Mouse (Mus musculus) c-Kit-positive CD71-negative TER-119-negative erythroid progenitor cells, embryonic 14.5 days (primary cell): ENCODE measurements around the gene Olfr281.
"Not testable (repeated sequence)": the region's sequence is repeated elsewhere in the genome, so short reads cannot be mapped to it uniquely, and the experiment has no call there.

Source experiments
- DNase-seq: peaks from one replicate; pipeline ENCODE4 v3.0.0-alpha.2; 2013; ENCODE audit warnings: low read depth

Gene Olfr281

DNA sequence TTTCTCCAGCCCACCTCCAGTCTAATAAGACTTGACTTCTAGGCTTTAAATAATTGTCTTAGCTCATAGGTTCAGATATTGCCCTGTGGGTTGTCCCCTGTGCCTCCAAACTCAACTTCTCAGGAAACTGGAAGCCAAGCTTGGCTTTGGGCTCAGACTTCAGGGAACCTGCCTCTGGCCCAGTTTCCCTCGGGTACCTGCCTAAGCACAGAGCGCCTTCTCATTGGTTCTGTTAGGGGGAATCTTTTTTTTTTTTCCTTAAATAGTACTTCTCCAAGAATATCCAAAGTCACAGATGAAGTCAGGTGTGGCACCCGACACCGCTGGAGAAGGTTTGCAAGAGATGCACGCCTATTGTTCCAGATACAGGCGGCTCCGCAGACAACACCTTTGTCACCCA lies at the start of gene Olfr281:
TSS of gene Olfr281 (plus strand) at position 301 of the 400 bp plus-strand sequence.
- DNase-seq = no peak

DNA sequence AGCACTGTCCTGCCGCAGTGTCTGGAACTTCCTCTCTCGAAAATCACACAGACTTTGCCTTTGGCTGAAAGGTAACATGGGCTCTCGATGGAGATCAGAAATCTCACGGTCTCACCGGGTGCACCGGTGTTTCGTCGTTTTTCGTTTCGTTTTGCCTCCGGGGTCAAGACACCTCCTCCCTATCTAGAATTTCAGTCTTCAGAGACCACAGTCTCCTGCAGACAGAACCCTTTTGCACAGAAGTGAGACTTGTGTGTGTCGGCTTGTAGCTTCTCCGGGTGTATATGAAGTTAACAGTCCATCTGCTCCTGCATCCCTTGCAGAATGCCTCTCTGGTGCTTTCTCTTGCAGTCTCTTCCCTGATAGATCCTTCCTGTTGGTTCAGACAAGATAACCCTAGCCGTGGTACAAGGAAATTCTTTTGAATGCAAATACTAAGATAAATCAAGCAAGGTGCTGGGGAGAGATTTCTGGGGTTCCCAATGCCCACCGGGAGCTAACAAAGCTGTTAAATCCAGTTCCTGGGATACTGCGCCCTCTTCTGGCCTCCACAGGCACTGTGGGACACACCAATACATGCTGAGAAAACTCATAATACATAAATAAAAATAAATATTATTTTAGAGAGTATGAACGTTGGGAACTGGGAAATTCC lies 43.9 kb upstream of the Olfr281 start:
- DNase-seq = no peak

DNA sequence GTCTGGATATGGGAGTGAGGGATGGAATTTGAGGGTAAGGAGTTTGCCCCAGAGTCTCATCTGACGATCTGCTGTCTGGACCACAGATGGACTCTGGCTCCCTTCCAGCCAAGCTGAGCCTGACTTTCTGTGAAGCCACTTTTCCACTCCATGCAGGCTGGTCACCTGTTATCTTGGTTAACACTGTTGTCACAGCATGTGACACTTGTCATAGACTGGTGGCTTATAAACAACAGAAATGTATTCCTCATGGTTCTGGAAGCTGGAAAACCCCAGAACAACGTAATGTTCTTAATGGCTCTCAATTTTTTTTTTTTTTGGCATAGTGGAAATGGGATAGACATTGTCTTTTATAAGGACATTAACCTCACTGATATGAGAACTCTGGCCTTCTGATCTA lies 42.8 kb upstream of the Olfr281 start:
- DNase-seq = no peak

DNA sequence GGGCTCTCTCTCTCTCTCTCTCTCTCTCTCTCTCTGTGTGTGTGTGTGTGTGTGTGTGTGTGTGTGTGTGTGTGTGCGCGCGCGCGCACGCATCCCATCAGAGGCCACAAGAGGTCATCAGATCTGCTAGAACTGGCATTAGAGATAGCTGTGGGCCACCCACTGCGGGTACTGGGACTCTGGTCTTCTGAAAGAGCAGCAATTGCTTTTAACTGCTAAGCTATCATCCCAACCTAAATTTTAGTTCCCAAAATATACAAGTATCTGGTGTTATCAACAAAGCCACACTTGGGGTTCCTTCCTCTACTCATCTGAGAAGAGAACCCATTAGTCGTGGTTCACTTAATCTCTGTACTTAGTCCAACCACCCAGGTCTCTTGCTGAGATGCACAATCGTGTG lies 42.1 kb upstream of the Olfr281 start:
- no peak for DNase-seq

DNA sequence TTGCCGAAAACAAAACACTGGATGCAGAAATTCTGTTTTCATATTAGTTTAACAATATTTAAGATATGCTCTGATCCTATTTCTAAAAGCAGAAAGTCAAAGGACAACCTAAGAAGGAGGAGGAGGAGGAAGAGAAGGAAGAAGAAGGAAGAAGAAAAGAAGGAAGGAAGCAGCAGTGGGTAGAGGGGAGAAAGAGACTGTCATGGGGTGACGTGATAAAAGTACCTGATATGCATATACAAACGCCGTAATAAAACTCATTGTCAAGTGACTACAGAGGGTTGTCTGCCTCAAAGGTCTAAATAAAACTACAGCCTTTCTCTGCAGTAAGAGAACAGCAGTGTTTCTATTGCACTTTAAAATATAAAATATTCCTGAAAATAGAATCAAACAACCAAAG lies 36.4 kb upstream of the Olfr281 start:
- no peak for DNase-seq

DNA sequence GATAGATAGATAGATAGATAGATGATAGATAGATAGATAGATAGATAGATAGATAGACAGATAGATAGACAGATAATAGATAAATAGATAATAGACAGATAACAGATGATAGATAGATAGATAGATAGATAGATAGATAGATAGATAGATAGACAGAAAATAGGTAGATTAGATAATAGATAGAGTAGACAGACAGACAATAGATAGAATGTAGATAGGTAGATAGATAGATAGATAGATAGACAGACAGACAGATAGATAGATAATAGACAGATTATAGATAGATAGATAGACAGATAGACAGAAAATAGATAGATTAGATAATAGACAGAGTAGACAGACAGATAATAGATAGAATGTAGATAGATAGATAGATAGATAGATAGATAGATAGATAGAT lies 35.6 kb upstream of the Olfr281 start:
- DNase-seq = not testable (repeated sequence)

DNA sequence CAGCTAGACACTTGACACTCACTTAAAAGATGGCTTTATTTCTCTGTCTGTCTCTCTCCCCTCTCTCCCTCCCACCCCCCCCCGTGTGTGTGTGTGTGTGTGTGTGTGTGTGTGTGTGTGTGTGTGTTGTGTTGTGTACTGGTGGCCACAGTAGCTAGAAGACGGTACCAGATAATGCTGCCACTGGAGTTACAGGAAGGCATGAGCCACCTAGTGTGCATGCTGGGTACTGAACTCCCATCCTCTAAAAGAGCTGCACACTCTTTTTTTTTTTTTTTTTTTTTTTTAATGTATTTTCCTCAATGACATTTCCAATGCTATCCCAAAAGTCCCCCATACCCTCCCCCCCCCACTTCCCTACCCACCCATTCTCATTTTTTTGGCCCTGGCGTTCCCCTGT lies 35.1 kb upstream of the Olfr281 start:
- peak; percentile 12 for DNase-seq

DNA sequence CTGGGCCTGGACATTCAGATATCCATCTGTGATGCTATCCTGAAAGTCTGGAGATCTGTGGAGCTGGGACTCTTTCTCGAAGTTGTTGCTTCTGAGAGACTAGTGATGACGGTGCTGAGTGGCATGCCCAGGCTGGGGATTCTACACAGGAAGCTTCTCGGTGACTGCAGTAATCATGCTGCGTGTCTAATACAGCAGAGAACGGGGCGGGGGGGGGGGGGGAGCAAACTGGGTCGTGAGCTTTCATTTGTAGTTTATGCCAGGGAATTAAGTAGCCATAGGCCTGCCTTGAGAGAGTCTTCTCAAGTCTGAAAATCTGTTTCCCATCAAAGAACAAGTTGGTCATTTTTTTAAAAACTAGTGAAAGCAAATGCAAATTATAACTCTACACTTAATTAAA lies 34.3 kb upstream of the Olfr281 start:
- DNase-seq = no peak

DNA sequence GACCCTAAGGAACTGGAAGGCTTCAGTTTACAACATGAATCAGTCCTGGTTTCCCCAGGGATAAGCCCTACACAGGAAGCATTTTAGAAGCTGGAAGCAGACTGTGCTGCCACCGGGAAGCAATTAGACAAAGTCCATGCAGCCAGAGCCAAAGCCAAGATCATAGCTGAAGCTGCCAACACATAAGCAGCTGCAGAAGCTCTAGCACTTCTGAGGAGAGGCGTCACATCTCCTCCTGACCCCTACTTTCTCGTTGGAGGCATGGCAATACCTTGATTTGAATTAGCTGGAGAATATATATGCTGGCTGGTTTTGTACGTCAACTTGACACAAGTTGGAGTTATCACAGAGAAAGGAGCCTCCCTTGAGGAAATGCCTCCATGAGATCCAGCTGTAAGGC lies 31.5 kb upstream of the Olfr281 start:
- no peak for DNase-seq

DNA sequence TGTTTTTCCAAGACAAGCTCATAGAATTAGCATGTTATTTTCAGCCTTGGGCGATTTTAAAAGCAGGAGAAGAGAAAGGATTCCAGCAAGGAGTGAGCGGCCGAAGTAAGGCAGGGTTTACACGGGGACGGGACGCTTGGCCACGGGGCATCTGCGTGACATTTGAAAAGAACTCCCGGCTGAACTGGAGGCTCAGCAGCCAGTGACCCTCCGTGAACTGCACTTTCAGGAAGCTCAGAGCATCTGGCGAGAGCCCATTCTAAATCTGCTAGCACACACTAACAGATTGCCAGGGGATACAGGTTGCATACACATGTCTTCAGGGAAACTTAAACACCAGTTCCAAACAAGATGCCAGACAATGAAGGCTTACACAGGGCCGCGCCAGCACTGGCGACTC lies 28.1 kb upstream of the Olfr281 start:
- DNase-seq = no peak

DNA sequence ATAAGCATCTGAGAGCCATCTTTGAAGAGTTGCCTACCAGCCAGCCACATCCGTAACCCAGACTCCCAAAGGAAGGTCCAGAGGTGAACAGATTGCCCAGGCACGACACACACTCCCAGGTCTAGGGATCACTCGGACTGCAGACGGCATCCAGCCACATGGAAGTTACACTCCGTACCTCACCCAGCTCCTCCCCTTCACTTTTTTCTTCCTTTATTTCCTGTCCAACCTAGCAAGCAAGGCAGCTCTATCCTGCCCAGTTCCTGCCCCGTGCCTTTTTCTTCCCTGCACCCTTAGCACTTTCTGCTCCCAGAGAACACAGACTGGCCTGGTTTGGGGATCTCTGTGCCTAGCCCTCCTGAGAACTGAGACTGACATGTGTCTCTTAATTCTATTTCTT lies 27.6 kb upstream of the Olfr281 start:
- no peak for DNase-seq

DNA sequence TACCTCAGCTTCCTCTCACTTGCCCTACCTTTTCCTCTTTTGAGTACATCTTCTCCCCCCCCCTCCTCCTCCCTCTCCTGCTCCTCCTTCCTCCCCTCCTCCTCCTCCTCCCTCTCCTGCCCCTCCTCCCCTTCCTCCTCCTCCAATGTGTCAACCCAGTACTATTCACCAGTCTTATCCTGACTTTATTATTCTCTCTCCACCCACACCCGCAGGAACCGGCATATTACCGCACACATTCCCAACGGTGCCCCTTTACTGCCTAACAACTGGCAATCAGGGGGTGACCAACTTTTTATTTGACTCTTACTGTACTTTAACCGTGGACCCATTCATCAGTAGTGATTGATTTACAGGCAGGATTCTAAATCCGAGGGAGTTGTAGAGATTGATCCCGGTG lies 27.2 kb upstream of the Olfr281 start:
- DNase-seq = no peak

DNA sequence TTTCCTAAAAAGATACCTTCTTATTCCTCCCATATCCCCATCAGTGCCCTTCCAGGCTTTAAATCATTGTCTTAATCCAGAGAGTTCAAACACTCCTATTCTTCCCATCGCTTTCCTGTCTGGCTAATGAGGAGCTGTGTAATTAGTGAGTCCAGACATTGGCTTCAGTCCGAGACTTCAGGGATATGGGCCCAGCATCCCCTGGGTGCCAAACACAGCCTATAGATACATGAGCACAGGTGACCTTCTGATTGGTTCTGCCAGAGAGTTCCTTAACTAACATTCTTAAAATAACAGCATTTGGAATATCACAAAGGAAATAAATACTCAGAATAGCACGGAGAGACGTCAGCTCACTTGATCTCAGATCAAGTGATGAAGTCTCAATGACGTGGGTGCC lies 21.5 kb upstream of the Olfr281 start, which contains the start of gene Olfr282:
TSS of gene Olfr282 (plus strand) at position 301 of the 400 bp plus-strand sequence.
- DNase-seq = not testable (repeated sequence)

DNA sequence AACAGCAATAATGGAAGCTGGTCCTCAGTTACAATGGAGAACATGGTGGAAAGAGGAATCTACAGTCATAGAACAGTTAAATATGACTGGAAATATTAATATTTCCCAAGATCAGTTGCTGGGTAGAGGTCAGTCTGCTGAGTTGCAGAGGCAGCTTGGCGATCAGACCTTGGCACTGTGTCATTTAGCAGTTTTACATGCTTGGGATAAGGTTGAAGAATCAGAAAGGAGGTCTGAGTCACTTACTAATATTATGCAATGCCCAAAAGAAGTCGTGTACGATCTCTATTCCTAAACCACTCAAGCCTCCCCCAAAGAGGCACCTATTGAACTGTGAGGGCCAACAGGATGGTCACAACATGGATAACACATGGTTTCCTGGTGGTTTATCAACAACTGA lies 7.8 kb upstream of the Olfr281 start:
- no peak for DNase-seq

DNA sequence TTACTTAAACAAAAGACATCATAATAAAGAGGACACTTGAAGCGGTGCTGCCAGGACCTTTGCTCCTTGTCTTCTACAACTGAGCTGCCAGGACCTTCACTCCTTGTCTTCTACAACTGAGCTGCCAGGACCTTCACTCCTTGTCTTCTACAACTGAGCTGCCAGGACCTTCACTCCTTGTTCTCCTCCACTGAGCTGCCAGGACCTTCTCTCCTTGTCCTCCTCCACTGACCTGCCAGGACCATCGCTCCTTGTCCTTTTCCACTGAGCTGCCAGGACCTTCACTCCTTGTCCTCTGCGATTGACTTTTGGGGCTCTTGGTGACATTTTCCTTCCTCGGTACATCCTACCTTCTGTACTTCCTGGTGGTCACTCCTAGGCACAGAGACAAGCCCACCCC lies 3.9 kb upstream of the Olfr281 start:
- no peak for DNase-seq

DNA sequence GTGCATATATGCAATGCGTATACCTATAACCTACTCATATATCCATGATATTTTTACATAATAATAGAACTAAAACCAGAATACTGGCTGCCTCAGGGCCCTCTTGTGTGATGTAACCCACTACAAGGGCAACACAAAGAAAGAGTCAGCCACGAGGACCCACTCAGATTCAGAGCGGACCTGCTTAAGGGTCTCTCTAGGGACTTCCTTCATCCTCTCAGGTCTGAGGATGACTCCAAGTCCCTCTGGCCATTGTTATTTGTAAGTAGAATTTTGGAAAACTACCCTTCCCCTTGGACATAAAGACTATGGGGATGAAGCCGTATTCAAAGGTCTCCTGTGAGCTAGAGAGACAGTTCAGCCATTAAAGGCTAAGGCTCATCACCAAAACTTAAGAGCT lies 17.2 kb downstream of the Olfr281 start, which contains the start of gene OR5BS1P:
TSS of gene OR5BS1P (plus strand) at position 301 of the 400 bp plus-strand sequence.
- DNase-seq = no peak

DNA sequence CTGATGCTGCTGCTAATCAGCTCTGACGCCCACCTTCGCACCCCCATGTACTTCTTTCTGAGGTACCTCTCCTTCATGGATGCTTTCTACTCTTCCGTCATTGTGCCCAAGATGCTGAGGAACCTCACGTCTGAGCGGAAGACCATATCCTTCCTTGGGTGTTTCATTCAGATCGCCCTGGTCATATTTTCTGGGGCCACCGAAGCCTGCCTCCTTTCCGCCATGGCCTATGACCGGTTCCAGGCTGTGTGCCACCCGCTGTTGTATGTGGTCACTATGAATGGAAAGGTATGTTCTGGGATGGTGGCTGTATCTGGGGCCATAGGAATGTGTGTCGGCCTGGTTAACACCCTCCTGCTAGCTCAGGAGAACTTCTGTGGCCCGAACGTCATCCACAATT lies 19.2 kb downstream of the Olfr281 start:
- no peak for DNase-seq

DNA sequence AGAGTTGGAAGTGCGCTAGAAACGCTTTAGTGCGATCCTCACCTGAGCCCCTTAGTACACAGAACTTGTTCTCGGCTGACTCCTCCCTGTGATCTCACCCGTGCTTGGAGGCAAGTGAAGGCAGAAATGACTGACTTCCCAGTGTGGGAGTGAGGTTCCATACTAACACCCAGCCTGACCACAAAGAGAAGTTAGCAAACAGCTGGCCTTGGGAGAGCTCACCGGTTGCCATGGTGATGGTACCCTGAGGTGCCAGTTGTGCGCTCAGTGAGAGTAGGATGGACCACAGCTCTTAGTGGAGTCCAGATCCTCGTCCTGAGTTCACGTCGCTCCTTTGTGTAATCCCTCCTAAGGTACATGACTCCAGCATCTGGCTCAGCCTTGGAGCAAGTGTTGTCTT lies 22.6 kb downstream of the Olfr281 start:
- DNase-seq = no peak

DNA sequence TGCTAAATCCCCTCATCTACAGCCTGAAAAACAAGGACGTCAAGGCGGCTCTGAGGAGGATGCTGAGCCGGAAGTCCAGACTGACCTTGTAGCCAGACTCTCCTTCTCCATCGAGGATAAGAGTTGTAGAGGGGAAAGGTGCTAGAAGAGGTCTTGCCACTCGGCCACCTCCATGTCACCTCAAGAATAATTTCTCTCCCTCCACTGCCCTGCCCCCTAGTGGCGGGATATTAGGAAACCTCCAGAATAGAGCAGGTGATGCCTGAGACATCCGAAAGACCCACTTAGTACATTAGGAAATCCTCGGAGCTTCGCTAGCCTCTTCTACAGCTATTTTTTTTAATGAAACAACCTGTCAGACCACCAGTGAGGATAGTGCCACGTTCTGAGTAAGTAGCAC lies 23.0 kb downstream of the Olfr281 start:
- peak; percentile 50 for DNase-seq

DNA sequence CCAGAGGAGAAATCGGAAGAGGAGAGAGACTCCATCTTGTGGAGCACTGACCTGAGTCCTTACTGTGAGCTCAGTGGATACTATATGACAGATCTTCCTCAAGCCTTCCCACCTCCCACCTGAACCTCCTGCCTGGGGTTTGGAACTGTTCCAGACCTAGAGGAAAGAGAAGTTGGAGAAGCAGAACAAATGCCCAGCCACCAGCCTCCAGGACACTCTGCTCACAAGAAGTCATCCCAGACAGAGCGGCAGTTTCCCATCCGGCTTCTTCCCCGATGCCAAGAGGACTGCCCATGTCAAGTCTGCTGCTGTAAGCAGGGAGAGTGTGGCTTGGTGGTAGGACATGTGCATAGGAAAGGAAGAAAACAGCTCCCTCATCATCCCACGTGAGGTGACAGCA lies 23.9 kb downstream of the Olfr281 start:
- no peak for DNase-seq

DNA sequence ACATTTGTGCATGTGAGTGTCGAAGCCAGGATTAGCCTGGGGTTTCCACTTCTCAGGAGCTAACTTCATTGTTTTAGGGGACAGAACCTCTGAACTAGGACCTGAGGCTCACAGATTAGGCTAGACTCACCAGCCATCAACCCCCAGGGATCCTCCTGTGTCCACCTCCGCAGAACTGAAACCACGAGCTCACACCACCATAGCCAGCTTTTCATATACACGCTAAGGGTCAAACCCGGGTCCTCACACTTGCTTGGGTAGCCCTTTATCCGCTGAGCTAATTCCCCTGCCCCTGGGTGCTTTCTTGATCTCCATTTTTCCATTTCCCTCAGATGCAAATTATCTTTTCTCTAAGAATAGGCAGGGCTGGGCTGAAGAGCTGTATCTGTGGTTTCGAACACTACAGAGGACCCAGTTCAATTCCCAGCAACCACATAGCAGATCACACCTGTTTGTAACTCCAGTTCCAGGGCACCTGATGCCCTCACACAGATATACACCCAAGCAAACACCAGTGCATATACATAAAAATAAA lies 27.2 kb downstream of the Olfr281 start:
- DNase-seq = no peak

DNA sequence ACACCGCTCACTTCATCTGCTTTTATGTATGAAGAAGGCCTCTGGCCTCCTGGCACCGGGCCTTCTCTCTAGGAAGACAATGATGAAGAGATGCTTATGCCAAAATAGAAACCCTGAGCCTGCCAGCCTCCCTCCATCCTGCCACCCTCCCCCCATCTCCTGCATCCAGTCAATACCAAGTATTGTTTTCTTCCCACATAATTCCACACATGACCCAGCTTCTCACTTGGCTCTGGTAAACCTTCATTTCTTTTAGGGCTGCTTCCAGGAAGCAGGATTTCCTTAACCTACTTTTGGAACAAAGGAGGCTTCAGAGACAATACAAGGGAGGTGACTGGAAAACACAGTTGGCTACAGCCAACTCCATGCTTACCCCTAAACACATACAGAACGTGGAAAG lies 30.3 kb downstream of the Olfr281 start, which contains the start of gene Lalba:
TSS of gene Lalba (minus strand) at position 21 of the 400 bp plus-strand sequence.
- DNase-seq = no peak

DNA sequence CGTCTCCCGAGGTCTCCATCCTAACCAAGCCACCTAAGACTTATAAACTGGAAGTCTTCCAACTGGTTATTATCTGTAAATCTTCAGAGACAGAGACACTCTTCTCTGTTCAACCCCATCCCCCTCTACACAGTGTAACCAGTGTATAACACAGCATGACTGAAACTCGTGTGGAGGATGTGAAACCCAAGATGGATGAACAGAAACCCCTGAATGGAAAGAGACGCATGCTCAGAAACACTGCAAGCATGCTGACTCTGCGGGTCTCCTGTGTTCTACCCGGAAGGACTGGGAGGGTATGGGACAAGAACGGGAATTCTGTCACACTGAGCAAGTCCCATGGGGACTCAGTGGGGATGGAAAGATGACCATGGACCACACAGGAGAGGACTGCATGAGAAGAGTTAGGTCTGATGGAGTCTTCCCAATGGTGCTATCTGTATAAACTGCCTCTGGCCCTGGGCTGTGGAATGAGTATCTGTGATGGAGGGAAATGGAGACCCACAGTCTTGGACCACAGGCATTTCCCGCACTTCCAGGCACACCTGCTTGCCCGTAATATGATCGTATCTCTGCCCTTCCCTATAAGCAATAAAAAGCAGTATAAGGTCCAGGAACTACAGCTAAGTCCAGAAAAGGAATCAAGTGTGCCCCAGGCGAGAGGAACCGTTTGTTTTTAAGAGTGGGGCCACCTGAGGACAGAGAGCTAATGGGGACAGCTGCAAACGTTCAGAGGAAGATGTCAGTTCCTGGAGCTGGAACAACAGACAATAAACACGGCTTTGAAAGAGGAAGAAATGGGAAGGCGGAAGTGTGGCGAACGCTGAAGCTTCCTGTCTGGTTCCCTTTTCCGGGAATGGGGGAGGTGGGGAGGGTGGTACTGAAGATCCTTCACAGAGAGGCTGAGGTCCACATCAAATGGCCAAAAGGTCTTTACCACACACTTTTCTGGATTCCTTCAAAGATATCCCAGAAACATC lies 31.8 kb downstream of the Olfr281 start:
- no peak for DNase-seq
